Mouse (Mus musculus): Measurements from ENCODE around the gene Gm21586. TPM values are rescaled to one million over a fixed set of nuclear protein-coding genes. Genes with fewer than 3 reads are reported as not detected.
"Not testable (repeated sequence)": the region's sequence is repeated elsewhere in the genome, so short reads cannot be mapped to it uniquely, and the experiment has no call there.

The Gm21586 gene
- not detected for total RNA-seq (2021)
- long read RNA-seq, experiment 1, result 0 reads
- long read RNA-seq, experiment 2, partial matches to known transcripts, result 0 of 2 reads
- long read RNA-seq, experiment 2, other reads (novel, unspliced or antisense), result 2 of 2 reads

DNA sequence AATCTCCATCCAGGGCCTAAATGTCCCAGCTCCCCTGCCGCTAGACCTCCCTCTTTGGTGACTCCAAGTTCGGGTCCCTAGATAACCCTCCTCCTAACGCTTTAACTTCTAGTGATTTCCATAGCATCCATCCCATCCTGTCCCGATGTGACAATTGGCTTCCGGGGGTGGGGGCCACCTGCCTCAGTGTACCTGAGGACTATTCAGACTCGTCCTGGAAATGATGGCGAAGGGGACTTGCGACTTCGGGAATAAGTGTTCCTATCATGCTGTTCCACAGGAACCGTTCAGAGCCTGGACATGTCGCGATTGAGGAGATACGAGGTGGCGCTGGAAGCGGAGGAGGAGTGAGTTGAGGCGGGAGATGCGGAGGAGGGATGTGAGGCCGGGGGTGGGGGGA lies at the start of gene Gm21586:
TSS of gene Gm21586 (plus strand) at position 301 of the 400 bp plus-strand sequence.
- not testable (repeated sequence) for DNase-seq (ENCODE audit: low spot score in 2 of 2)

DNA sequence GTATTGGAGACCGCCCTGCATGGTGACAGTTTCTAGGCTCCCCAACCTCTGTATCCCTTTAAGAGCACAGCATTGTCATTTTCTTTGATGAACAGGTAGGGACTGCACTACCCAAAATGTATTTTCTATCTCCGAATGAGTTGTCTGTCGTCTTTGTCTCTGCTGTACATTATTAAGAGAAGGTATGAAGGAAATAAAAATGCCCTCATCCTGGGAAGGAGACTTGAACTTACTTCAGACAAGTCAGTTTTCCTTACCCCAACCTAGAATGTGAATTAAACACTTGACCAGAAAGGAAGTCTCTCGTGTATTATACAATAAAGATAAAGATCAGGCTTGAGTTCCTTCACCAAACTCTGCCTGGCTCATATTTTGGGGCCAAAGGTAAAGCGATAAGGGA lies 27.3 kb downstream of the Gm21586 start, which contains the start of gene Gm2163:
TSS of gene Gm2163 (plus strand) at position 301 of the 400 bp plus-strand sequence.
- DNase-seq (ENCODE audit: low spot score in 2 of 2), result not testable (repeated sequence)

Other genes starting within 250 kb of the Gm21586 start
- gene Gm10600, start 198.7 kb upstream of the Gm21586 start, total RNA-seq (2021), result 1 to 10 TPM; 8.3 to 8.6 TPM
- not detected for gene Ccl21b, start 183.6 kb upstream of the Gm21586 start, total RNA-seq (2021)
- not detected for gene Gm21953, start 145.1 kb upstream of the Gm21586 start, total RNA-seq (2021)
- gene Fam205a3, start 121.0 kb upstream of the Gm21586 start, total RNA-seq (2021), result not detected
- 1 to 10 TPM; 5.2 to 5.6 TPM for gene Gm2163, start 27.4 kb downstream of the Gm21586 start, total RNA-seq (2021)
- gene Fam205a2, start 88.8 kb downstream of the Gm21586 start, total RNA-seq (2021), result not detected
- gene Gm10591, start 172.8 kb downstream of the Gm21586 start, total RNA-seq (2021), result not detected
- 10 to 100 TPM; 13.1 to 14.1 TPM for gene Gm2564, start 190.3 kb downstream of the Gm21586 start, total RNA-seq (2021)
- gene Ccl27b, start 215.9 kb downstream of the Gm21586 start, total RNA-seq (2021), result 1 to 10 TPM; 4.6 to 9.6 TPM
- not detected for gene Il11ra2, start 222.5 kb downstream of the Gm21586 start, total RNA-seq (2021)